Mouse (Mus musculus) megakaryocyte, embryonic 14.5 days (primary cell): ENCODE measurements around the gene Ptprn2.

Experiments used
- FLI1 ChIP-seq: IDR thresholded peaks from 2 replicates; pipeline ENCODE4 v1.6.1; 2012; ENCODE audit warnings: low read length, inconsistent platforms, mixed read lengths
- GATA1 ChIP-seq: IDR thresholded peaks from 3 replicates; pipeline ENCODE4 v1.6.1; 2012; ENCODE audit warnings: mixed read lengths, low read length, inconsistent platforms, borderline replicate concordance

GRCm38 (mm10) chr12:117106696-117107095 lies 621.2 kb downstream of the Ptprn2 start:
- no peak for TF ChIP-seq FLI1
- TF ChIP-seq GATA1: no peak
